Mouse (Mus musculus) thymus, adult 2 months (tissue): ENCODE data around the gene Prdm10. TPM values are rescaled to one million over a fixed set of nuclear protein-coding genes. Genes with fewer than 3 reads are reported as not detected.

Source experiments
- DNase-seq: peaks from one replicate; pipeline ENCODE4 v3.0.0; 2021
- H3K27ac ChIP-seq: fragments of 200-500 bp; 2 replicates; pipeline ENCODE4 v1.5.1; 2012; ENCODE audit warnings: low read length, control low read depth; ENCODE audit not compliant: control insufficient read depth, insufficient read depth
- H3K27me3 ChIP-seq: fragments of 200-500 bp; 2 replicates; pipeline ENCODE4 v1.6.1; 2012; ENCODE audit warnings: mild to moderate bottlenecking, low read length, moderate library complexity, mixed read lengths; ENCODE audit not compliant: control insufficient read depth, insufficient read depth
- H3K36me3 ChIP-seq: fragments of 200-500 bp; 2 replicates; pipeline ENCODE4 v1.6.1; 2012; ENCODE audit warnings: mild to moderate bottlenecking, low read length, moderate library complexity; ENCODE audit not compliant: control insufficient read depth, insufficient read depth
- H3K4me1 ChIP-seq: fragments of 200-500 bp; replicated peaks from 2 replicates; pipeline ENCODE4 v1.6.1; 2012; ENCODE audit warnings: low read length; ENCODE audit not compliant: control insufficient read depth, insufficient read depth
- H3K4me3 ChIP-seq: fragments of 200-500 bp; 2 replicates; pipeline ENCODE4 v1.5.1; 2012; ENCODE audit warnings: mild to moderate bottlenecking, low read length, control low read depth, moderate library complexity; ENCODE audit not compliant: control insufficient read depth, insufficient read depth
- CTCF ChIP-seq: fragments of 200-500 bp; IDR thresholded peaks from 2 replicates; pipeline ENCODE4 v1.5.1; 2012; ENCODE audit warnings: mild to moderate bottlenecking, control low read depth, low read length, moderate library complexity, borderline replicate concordance; ENCODE audit not compliant: control insufficient read depth, poor library complexity, insufficient read depth; ENCODE audit errors: extremely low read depth
- POLR2A ChIP-seq: fragments of 200-500 bp; IDR thresholded peaks from 2 replicates; pipeline ENCODE4 v1.6.1; 2012; ENCODE audit warnings: mild to moderate bottlenecking, low read length, control low read depth, moderate library complexity; ENCODE audit not compliant: control insufficient read depth, poor library complexity, insufficient read depth; ENCODE audit errors: extremely low read depth
- WGBS: fragments of 180-500 bp; shearing (Covaris S2); methylation state at CpG from one replicate; pipeline ENCODE4 v1.1.7; 2018; 5-methylcytosine and 5-hydroxymethylcytosine counted together
- polyA plus RNA-seq: library from polyadenylated mRNA; depleted of rRNA; stranded (reverse); fragments of >200 nt; gene quantifications from 2 replicates; pipeline ENCODE4 v1.2.3, GENCODE M21; 2012

Gene Prdm10
- polyA plus RNA-seq, 1 experiment: 21.8 TPM

DNA sequence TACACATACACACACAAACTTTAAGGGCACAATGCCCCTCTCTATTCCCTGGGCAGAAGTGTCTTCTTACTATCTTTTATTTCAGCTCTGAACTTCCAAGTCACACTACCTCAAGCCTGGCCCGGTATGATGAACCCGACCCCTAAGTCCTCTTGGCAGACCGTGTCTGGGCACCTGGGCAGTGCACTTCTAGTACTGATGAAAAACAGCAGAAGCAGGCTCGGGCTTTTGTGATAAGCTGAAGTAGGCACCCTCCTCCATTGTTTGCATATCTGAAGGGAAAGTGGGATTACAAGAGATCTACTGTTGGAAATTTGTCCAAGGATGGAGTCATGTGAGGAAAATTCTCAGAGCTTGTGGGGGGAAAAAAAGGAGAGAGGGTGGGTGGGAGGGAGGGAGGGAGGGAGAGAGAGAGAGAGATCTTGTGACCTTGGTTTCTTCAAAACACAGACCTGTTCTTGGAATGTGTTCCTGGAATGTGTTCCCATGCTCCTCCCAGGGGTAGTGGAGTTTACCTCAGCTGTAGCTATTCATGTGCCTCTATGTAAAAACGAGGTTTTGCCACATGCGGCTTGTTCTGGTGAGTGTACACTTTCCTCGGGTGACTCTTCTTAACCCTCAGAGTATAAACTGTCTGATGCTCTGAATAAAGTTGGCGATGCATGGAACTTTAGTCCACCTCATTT, 39.7 kb upstream of the Prdm10 start:
- peaks cover 3% of the 10 kb centered on the region; the same call in 1 of the 2 replicates for H3K4me1 ChIP-seq
- H3K36me3 ChIP-seq: no peaks in the 10 kb centered on the region
- no peak overlapping the region for H3K4me3 ChIP-seq
- H3K27ac ChIP-seq: no peak overlapping the region
- DNase-seq: no peak
- no peaks in the 10 kb centered on the region for H3K27me3 ChIP-seq
- 91% methylated on average over 8 of the region's 8 CpGs for WGBS
- TF ChIP-seq CTCF: no peak
- no peak for TF ChIP-seq POLR2A

DNA sequence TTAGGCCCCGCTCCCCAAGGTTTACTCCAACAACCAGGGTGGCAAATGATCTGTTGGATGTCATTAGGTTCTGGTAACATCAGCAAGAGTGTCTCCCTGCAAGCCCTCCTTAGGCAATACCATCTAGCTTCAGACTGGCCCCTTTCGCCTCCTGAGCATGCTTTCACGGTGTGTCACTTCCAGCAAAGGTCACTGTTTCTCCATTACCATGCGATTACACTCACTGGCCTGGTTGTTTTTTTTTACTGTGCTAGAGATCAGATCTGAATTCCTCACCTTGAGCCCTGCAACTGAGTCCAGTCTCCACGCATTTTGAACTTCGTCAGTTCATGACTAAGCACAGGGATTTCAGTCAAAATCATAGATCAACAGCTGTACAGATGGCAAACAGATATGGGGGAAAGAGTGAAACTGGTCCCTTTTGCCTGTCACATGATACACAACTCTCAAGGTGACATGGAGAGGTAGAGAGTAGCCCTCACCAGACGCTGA, 39.1 kb upstream of the Prdm10 start:
- Histone ChIP-seq H3K27ac (no peak overlapping the region), H3K4me1 (peaks cover 3% of the 10 kb centered on the region; the same call in 1 of the 2 replicates), H3K27me3 (no peaks in the 10 kb centered on the region), H3K4me3 (no peak overlapping the region), H3K36me3 (no peaks in the 10 kb centered on the region)
- DNase-seq: no peak
- TF ChIP-seq CTCF (no peak), POLR2A (no peak)
- WGBS: 94% methylated on average over 7 of the region's 7 CpGs

DNA sequence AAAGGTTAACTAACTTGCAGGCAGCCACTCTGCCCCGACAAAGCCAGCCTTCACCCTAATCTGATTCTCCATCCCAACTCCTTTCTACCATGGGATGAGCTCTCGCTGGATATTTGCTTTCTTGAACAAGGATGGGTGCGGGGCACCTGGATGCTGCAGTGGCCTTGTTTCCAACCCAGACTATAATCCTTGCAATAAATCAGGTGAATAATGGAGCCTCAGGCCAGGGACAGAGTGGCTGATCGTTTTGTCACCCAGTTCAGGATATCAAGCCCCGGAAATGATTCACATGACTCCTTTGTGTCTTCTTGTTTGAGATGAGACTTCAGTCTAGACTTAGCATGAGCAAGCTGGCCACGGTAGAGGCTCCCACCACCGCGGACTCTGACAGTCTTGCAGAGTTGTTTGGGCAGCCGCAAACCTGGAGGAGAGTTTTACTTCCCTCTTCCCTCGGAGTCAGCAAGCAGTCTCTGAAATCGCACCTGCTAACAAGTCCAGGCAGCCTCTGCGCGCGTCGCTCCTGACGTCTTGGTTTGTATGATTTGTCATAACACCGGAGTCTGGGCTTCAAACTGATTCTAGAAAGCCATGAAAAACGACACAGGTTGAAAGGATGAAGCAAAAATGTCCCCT, 36.9 kb upstream of the Prdm10 start:
- TF ChIP-seq POLR2A: no peak
- no peak for TF ChIP-seq CTCF
- peak; percentile 3 for DNase-seq
- H3K36me3 ChIP-seq: no peaks in the 10 kb centered on the region
- peaks cover 3% of the 10 kb centered on the region; the same call in 1 of the 2 replicates for H3K4me1 ChIP-seq
- H3K27ac ChIP-seq: no peak overlapping the region
- H3K4me3 ChIP-seq: peak overlapping the region; percentile 26; the same call in 1 of the 2 replicates
- 18% methylated on average over 18 of the region's 18 CpGs for WGBS
- H3K27me3 ChIP-seq: no peaks in the 10 kb centered on the region

DNA sequence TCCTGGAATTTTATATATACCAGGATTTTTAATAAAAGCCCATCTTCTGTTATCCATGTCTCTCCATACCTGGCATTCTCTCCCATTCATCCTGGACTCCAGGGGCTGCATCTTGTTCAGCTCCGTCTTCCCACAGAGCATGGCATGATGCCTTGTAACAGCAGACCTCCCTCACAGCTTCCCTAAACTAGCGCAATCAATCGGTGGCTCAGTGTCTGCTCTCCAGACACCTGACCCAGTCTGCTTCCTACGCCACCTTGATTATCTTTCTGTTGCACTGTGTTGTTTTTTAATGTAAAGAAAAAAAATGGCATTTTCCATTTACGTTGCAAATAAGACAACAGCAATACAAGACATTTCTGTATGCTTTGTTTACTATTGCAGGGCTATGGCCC, 36.4 kb upstream of the Prdm10 start:
- no peaks in the 10 kb centered on the region for H3K36me3 ChIP-seq

DNA sequence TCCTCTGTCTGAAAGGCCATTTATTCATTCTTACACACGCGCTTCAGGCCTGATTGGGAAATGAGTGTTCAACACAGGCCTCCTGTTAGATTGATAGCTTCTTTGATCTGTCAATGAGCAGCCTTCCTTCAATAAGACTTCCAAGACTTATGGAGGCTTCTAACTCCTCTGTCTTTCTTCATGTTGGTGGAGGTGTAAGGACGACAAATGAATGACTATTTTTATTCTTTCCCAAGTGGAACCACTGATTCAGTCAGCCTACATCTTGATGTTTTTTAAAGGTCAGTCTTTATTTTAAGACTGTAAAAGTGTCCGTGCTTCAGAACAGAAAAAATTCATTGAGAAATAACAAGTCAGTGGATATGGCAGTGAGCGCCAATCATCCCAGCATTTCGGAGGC, 35.3 kb upstream of the Prdm10 start:
- H3K27me3 ChIP-seq: no peaks in the 10 kb centered on the region
- no peaks in the 10 kb centered on the region for H3K36me3 ChIP-seq
- H3K4me3 ChIP-seq: no peak overlapping the region
- H3K27ac ChIP-seq: no peak overlapping the region
- TF ChIP-seq CTCF (no peak), POLR2A (no peak)
- 96% methylated on average over 6 of the region's 6 CpGs for WGBS
- peaks cover 3% of the 10 kb centered on the region; the same call in 1 of the 2 replicates for H3K4me1 ChIP-seq
- no peak for DNase-seq

More for the DNA sequence above, 36.4 kb upstream of the Prdm10 start:
- no peak for DNase-seq
- H3K27ac ChIP-seq: no peak overlapping the region
- H3K27me3 ChIP-seq: no peaks in the 10 kb centered on the region
- H3K4me3 ChIP-seq: no peak overlapping the region
- TF ChIP-seq CTCF: no peak
- TF ChIP-seq POLR2A: no peak
- 73% methylated on average over 5 of the region's 5 CpGs for WGBS
- H3K4me1 ChIP-seq: peaks cover 3% of the 10 kb centered on the region; the same call in 1 of the 2 replicates

DNA sequence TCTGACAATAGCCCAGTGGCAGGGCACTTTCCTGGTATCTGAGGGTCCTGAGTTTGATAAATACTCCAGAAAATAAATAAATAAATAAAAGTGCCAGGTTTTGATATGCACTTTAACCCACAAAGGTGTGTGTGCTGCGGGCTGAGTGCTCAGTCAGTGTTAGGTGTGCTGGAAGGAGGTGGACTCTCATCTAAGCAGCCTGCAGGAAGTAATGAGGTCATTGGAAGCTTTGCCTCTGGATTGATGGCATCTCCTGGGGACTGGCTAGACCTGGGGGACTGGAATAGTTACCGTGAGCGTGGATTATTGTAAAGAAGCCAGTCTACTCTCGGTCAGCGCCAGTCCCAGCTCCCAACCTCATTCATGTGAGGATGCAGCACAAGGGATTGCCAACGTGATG, 33.9 kb upstream of the Prdm10 start:
- Histone ChIP-seq H3K36me3 (no peaks in the 10 kb centered on the region), H3K4me3 (no peak overlapping the region), H3K4me1 (peaks cover 3% of the 10 kb centered on the region; the same call in 1 of the 2 replicates), H3K27me3 (no peaks in the 10 kb centered on the region), H3K27ac (no peak overlapping the region)
- WGBS: 96% methylated on average over 6 of the region's 6 CpGs
- no peak for DNase-seq
- TF ChIP-seq CTCF (no peak), POLR2A (no peak)
